Mouse (Mus musculus): ENCODE data around the gene Irgm1. TPM values are rescaled to one million over a fixed set of nuclear protein-coding genes. Genes with fewer than 3 reads are reported as not detected.

The Irgm1 gene
- polyA plus RNA-seq, 2 experiments = 10.4 to 16.6 TPM

- no peak for ATAC-seq (ENCODE audit: insufficient read depth)
- WGBS (ENCODE audit: insufficient replicate concordance) = 23% methylated on average over 11 of the region's 11 CpGs
- no peak overlapping the region for H3K27ac ChIP-seq
Measured at GRCm38 (mm10) chr11:48836990-48837309, 34.5 kb downstream of the Irgm1 start.

GRCm38 (mm10) chr11:48835923-48836322 is 35.6 kb downstream of the Irgm1 start:
- DNase-seq (ENCODE audit: low read depth in 3 of 3, low spot score in 3 of 3) = no peak
- TF ChIP-seq CTCF (IDR thresholded peaks at IDR 0.05; ENCODE audit: low read depth) (no peak), EP300 (IDR thresholded peaks at IDR 0.05; ENCODE audit: low read depth) (no peak)
- Histone ChIP-seq H3K9me3 (ENCODE audit: control insufficient read depth, low read length) (no peaks in the 10 kb centered on the region), H3K4me2 (ENCODE audit: low read depth) (no peak overlapping the region), H3K36me3 (replicated peaks; ENCODE audit: control insufficient read depth, insufficient read depth, low read depth) (no peaks in the 10 kb centered on the region), H3K4me1 (replicated peaks; ENCODE audit: control insufficient read depth in 2 of 2, insufficient read depth in 2 of 2, low read length in 1 of 2) (peaks cover 13 to 15% of the 10 kb centered on the region in 2 experiments; a peak in 3 of 4 replicates), H3K27ac (no peak overlapping the region), H3K4me3 (ENCODE audit: insufficient read depth in 1 of 2, low read depth in 2 of 2, low read length in 2 of 2) (no peak overlapping the region), H3K9ac (replicated peaks) (no peak overlapping the region), H3K27me3 (ENCODE audit: control insufficient read depth, insufficient read depth, low read length) (peaks cover 11% of the 10 kb centered on the region)
- WGBS (ENCODE audit: insufficient replicate concordance) = 53% methylated on average over 6 of the region's 6 CpGs
- no peak for ATAC-seq (ENCODE audit: insufficient read depth)

More at GRCm38 (mm10) chr11:48836990-48837309, 34.5 kb downstream of the Irgm1 start:
- H3K9me3 ChIP-seq (ENCODE audit: control insufficient read depth, low read length) = no peaks in the 10 kb centered on the region
- TF ChIP-seq CTCF (IDR thresholded peaks at IDR 0.05; ENCODE audit: low read depth) = no peak
- TF ChIP-seq EP300 (IDR thresholded peaks at IDR 0.05; ENCODE audit: low read depth) = no peak
- DNase-seq (ENCODE audit: low read depth in 3 of 3, low spot score in 3 of 3) = no peak
- H3K27me3 ChIP-seq (ENCODE audit: control insufficient read depth, insufficient read depth, low read length) = peaks cover 11% of the 10 kb centered on the region
- no peaks in the 10 kb centered on the region for H3K36me3 ChIP-seq (replicated peaks; ENCODE audit: control insufficient read depth, insufficient read depth, low read depth)
- peak overlapping the region; percentile 0 for H3K9ac ChIP-seq (replicated peaks)
- peak overlapping the region; percentile 88 for H3K4me2 ChIP-seq (ENCODE audit: low read depth)
- peaks cover 13 to 15% of the 10 kb centered on the region in 2 experiments; a peak in 3 of 4 replicates for H3K4me1 ChIP-seq (replicated peaks; ENCODE audit: control insufficient read depth in 2 of 2, insufficient read depth in 2 of 2, low read length in 1 of 2)
- H3K4me3 ChIP-seq (ENCODE audit: insufficient read depth in 1 of 2, low read depth in 2 of 2, low read length in 2 of 2) = peak overlapping the region; percentile 65 to 66

- peak; percentile 89 for ATAC-seq (ENCODE audit: insufficient read depth)
- WGBS (ENCODE audit: insufficient replicate concordance) = under 1% methylated on average over 30 of the region's 30 CpGs
- TF ChIP-seq EP300 (IDR thresholded peaks at IDR 0.05; ENCODE audit: low read depth) (no peak), CTCF (IDR thresholded peaks at IDR 0.05; ENCODE audit: low read depth) (no peak)
Measured at GRCm38 (mm10) chr11:48833731-48834639, 37.5 kb downstream of the Irgm1 start.

GRCm38 (mm10) chr11:48833078-48833730 is 38.3 kb downstream of the Irgm1 start:
- no peak for DNase-seq (ENCODE audit: low read depth in 3 of 3, low spot score in 3 of 3)
- H3K27ac ChIP-seq = peak overlapping the region; percentile 59; the same call in 1 of the 2 replicates
- peak overlapping the region; percentile 94 for H3K4me2 ChIP-seq (ENCODE audit: low read depth)
- no peak overlapping the region for H3K9ac ChIP-seq (replicated peaks)
- peak; percentile 67 for ATAC-seq (ENCODE audit: insufficient read depth)
- no peaks in the 10 kb centered on the region for H3K36me3 ChIP-seq (replicated peaks; ENCODE audit: control insufficient read depth, insufficient read depth, low read depth)
- TF ChIP-seq EP300 (IDR thresholded peaks at IDR 0.05; ENCODE audit: low read depth) = no peak
- no peak for TF ChIP-seq CTCF (IDR thresholded peaks at IDR 0.05; ENCODE audit: low read depth)
- peak overlapping the region; percentile 75 to 81 for H3K4me3 ChIP-seq (ENCODE audit: insufficient read depth in 1 of 2, low read depth in 2 of 2, low read length in 2 of 2)
- peaks cover 10% of the 10 kb centered on the region in 2 experiments; a peak in 3 of 4 replicates for H3K4me1 ChIP-seq (replicated peaks; ENCODE audit: control insufficient read depth in 2 of 2, insufficient read depth in 2 of 2, low read length in 1 of 2)
- peaks cover 11% of the 10 kb centered on the region for H3K27me3 ChIP-seq (ENCODE audit: control insufficient read depth, insufficient read depth, low read length)
- 15% methylated on average over 9 of the region's 9 CpGs for WGBS (ENCODE audit: insufficient replicate concordance)
- no peaks in the 10 kb centered on the region for H3K9me3 ChIP-seq (ENCODE audit: control insufficient read depth, low read length)

More at GRCm38 (mm10) chr11:48833731-48834639, 37.5 kb downstream of the Irgm1 start:
- DNase-seq (ENCODE audit: low read depth in 3 of 3, low spot score in 3 of 3) = peak; percentile 71 to 75 (median 75)
- Histone ChIP-seq H3K9me3 (ENCODE audit: control insufficient read depth, low read length) (no peaks in the 10 kb centered on the region), H3K4me3 (ENCODE audit: insufficient read depth in 1 of 2, low read depth in 2 of 2, low read length in 2 of 2) (peak overlapping the region; percentile 75 to 81), H3K27me3 (ENCODE audit: control insufficient read depth, insufficient read depth, low read length) (peaks cover 11% of the 10 kb centered on the region), H3K9ac (replicated peaks) (peak overlapping the region; percentile 79), H3K27ac (peak overlapping the region; percentile 73), H3K4me2 (ENCODE audit: low read depth) (peak overlapping the region; percentile 94), H3K36me3 (replicated peaks; ENCODE audit: control insufficient read depth, insufficient read depth, low read depth) (no peaks in the 10 kb centered on the region), H3K4me1 (replicated peaks; ENCODE audit: control insufficient read depth in 2 of 2, insufficient read depth in 2 of 2, low read length in 1 of 2) (peaks cover 13 to 15% of the 10 kb centered on the region in 2 experiments; a peak in 3 of 4 replicates)

GRCm38 (mm10) chr11:48831273-48831672 is 40.2 kb downstream of the Irgm1 start:
- no peak for ATAC-seq (ENCODE audit: insufficient read depth)
- TF ChIP-seq EP300 (IDR thresholded peaks at IDR 0.05; ENCODE audit: low read depth) = no peak
- TF ChIP-seq CTCF (IDR thresholded peaks at IDR 0.05; ENCODE audit: low read depth) = no peak
- H3K27ac ChIP-seq = no peak overlapping the region
- peaks cover 8 to 11% of the 10 kb centered on the region in 2 experiments; a peak in 3 of 4 replicates for H3K4me1 ChIP-seq (replicated peaks; ENCODE audit: control insufficient read depth in 2 of 2, insufficient read depth in 2 of 2, low read length in 1 of 2)
- DNase-seq (ENCODE audit: low read depth in 3 of 3, low spot score in 3 of 3) = no peak
- H3K9me3 ChIP-seq (ENCODE audit: control insufficient read depth, low read length) = no peaks in the 10 kb centered on the region
- H3K9ac ChIP-seq (replicated peaks) = no peak overlapping the region
- no peak overlapping the region for H3K4me2 ChIP-seq (ENCODE audit: low read depth)
- peaks cover 4% of the 10 kb centered on the region for H3K27me3 ChIP-seq (ENCODE audit: control insufficient read depth, insufficient read depth, low read length)
- 62% methylated on average over 2 of the region's 2 CpGs for WGBS (ENCODE audit: insufficient replicate concordance)
- no peak overlapping the region for H3K4me3 ChIP-seq (ENCODE audit: insufficient read depth in 1 of 2, low read depth in 2 of 2, low read length in 2 of 2)
- H3K36me3 ChIP-seq (replicated peaks; ENCODE audit: control insufficient read depth, insufficient read depth, low read depth) = no peaks in the 10 kb centered on the region

Data from liver, embryonic 14.5 days (tissue).